ENCODE assay signal across 10 mouse cellular contexts in genomic region chr10:62231811-62232210, GRCm38 (mm10). TPM values are rescaled to one million over a fixed set of nuclear protein-coding genes. Genes with fewer than 3 reads are reported as not detected.
A peak's percentile ranks its signal among the peaks of the same experiment; 100 is the strongest.
DNase-seq lines count a peak whose midpoint lies in the region; ATAC-seq lines count a peak whose summit lies in the region.
"Had no signal": no experiment of that assay in that cellular context is flagged by ENCODE, and none has a peak within 500 bp of the region (broad histone marks: within the 10 kb centered on the region; RNA-seq: fewer than 3 reads in every experiment).

No protein-coding gene starts in this region.

- H3K4me3 ChIP-seq in heart, embryonic 10.5 days: peak overlapping the region; percentile 73; the same call in 1 of the 2 replicates
- no peak overlapping the region for H3K4me3 ChIP-seq in midbrain, embryonic 15.5 days
- no peak overlapping the region for H3K4me3 ChIP-seq in midbrain, embryonic 11.5 days (ENCODE audit: low read depth, low read length)
- H3K4me3 ChIP-seq in kidney, embryonic 15.5 days (replicated peaks): no peak overlapping the region
- H3K4me3 ChIP-seq in neural tube, embryonic 15.5 days (replicated peaks): no peak overlapping the region

- H3K27me3 ChIP-seq in heart, embryonic 10.5 days (ENCODE audit: insufficient read depth, poor library complexity, severe bottlenecking): peaks cover 38% of the 10 kb centered on the region
- no peaks in the 10 kb centered on the region for H3K27me3 ChIP-seq in midbrain, embryonic 15.5 days (replicated peaks)
- H3K27me3 ChIP-seq in midbrain, embryonic 11.5 days (ENCODE audit: control insufficient read depth, insufficient read depth, low read length): no peaks in the 10 kb centered on the region; the same call in none of the 2 replicates
- no peaks in the 10 kb centered on the region for H3K27me3 ChIP-seq in kidney, embryonic 15.5 days
- H3K27me3 ChIP-seq in neural tube, embryonic 15.5 days (replicated peaks): peaks cover 17% of the 10 kb centered on the region

- H3K36me3 ChIP-seq in heart, embryonic 10.5 days: no peaks in the 10 kb centered on the region
- H3K36me3 ChIP-seq in midbrain, embryonic 15.5 days (replicated peaks): no peaks in the 10 kb centered on the region
- no peaks in the 10 kb centered on the region for H3K36me3 ChIP-seq in midbrain, embryonic 11.5 days (ENCODE audit: control insufficient read depth, insufficient read depth, low read length)
- no peaks in the 10 kb centered on the region for H3K36me3 ChIP-seq in kidney, embryonic 15.5 days
- H3K36me3 ChIP-seq in neural tube, embryonic 15.5 days: no peaks in the 10 kb centered on the region

- intact Hi-C loops in heart, postnatal 10 days (cut with DNase I): no loop called here

- no peak overlapping the region for H3K9ac ChIP-seq in midbrain, embryonic 15.5 days
- no peak overlapping the region for H3K9ac ChIP-seq in midbrain, embryonic 11.5 days (ENCODE audit: low read length)
- no peak overlapping the region for H3K9ac ChIP-seq in kidney, embryonic 15.5 days
- no peak overlapping the region for H3K9ac ChIP-seq in neural tube, embryonic 15.5 days (replicated peaks)

- DNase-seq in heart, embryonic 10.5 days (ENCODE audit: low spot score): no peak
- no peak for DNase-seq in heart, postnatal 10 days
- no peak for DNase-seq in midbrain, embryonic 11.5 days (ENCODE audit: low spot score, missing footprints)
- DNase-seq in urinary bladder, postnatal 10 days (ENCODE audit: low spot score): no peak
- no peak for DNase-seq in thymus, postnatal 36 days

- WGBS in heart, embryonic 10.5 days: 71% methylated on average over 3 of the region's 3 CpGs
- WGBS in midbrain, embryonic 15.5 days: 78% methylated on average over 3 of the region's 3 CpGs
- 82% methylated on average over 3 of the region's 3 CpGs for WGBS in midbrain, embryonic 11.5 days
- whole genome bisulfite sequencing in kidney, embryonic 15.5 days: 63% methylated on average over 3 of the region's 3 CpGs
- WGBS in neural tube, embryonic 15.5 days: 85% methylated on average over 3 of the region's 3 CpGs

- ATAC-seq in midbrain, embryonic 15.5 days (replicated peaks): 0 out of 2 replicates have a peak, but pooled peaks have one; percentile 3
- ATAC-seq in midbrain, embryonic 11.5 days (ENCODE audit: low FRiP score): no peak
- no peak for ATAC-seq in kidney, embryonic 15.5 days (replicated peaks; ENCODE audit: low FRiP score)
- no peak for ATAC-seq in neural tube, embryonic 15.5 days (ENCODE audit: low FRiP score)

- H3K4me2 ChIP-seq in midbrain, embryonic 15.5 days: no peak overlapping the region
- no peak overlapping the region for H3K4me2 ChIP-seq in midbrain, embryonic 11.5 days
- 0 out of 2 replicates have a peak overlapping the region, but pooled peaks have one; percentile 93 for H3K4me2 ChIP-seq in kidney, embryonic 15.5 days
- H3K4me2 ChIP-seq in neural tube, embryonic 15.5 days: peak overlapping the region; percentile 96; the same call in 1 of the 2 replicates

- H3K4me1 ChIP-seq in heart, embryonic 10.5 days: peaks cover 19% of the 10 kb centered on the region
- H3K4me1 ChIP-seq in midbrain, embryonic 15.5 days: peaks cover 8% of the 10 kb centered on the region
- peaks cover 3% of the 10 kb centered on the region; the same call in 1 of the 2 replicates for H3K4me1 ChIP-seq in midbrain, embryonic 11.5 days (ENCODE audit: control insufficient read depth, insufficient read depth, low read length)
- H3K4me1 ChIP-seq in kidney, embryonic 15.5 days: peaks cover 44% of the 10 kb centered on the region
- peaks cover 12% of the 10 kb centered on the region for H3K4me1 ChIP-seq in neural tube, embryonic 15.5 days

- H3K9me3 ChIP-seq in heart, embryonic 10.5 days: no peaks in the 10 kb centered on the region
- H3K9me3 ChIP-seq in midbrain, embryonic 15.5 days: no peaks in the 10 kb centered on the region
- H3K9me3 ChIP-seq in midbrain, embryonic 11.5 days (ENCODE audit: control insufficient read depth, low read length): no peaks in the 10 kb centered on the region
- H3K9me3 ChIP-seq in kidney, embryonic 15.5 days (replicated peaks): no peaks in the 10 kb centered on the region
- H3K9me3 ChIP-seq in neural tube, embryonic 15.5 days (replicated peaks): no peaks in the 10 kb centered on the region

- no peak overlapping the region for H3K27ac ChIP-seq in heart, embryonic 10.5 days
- no peak overlapping the region for H3K27ac ChIP-seq in midbrain, embryonic 15.5 days
- H3K27ac ChIP-seq in midbrain, embryonic 11.5 days (ENCODE audit: low read depth, low read length): no peak overlapping the region
- peak overlapping the region; percentile 74 for H3K27ac ChIP-seq in kidney, embryonic 15.5 days
- H3K27ac ChIP-seq in neural tube, embryonic 15.5 days (replicated peaks): no peak overlapping the region

RNA-seq across cellular contexts. Expression of gene Tspan15, which starts 0.8 kb away (rescaled TPM):
- polyA plus RNA-seq in heart, embryonic 10.5 days (2016; fragmentation: Nextera tagmentation; extraction: Ambion mirVana): 7.7 and 13.9 TPM in 2 replicates
- total RNA-seq in heart, postnatal 10 days (2021): 10 to 100 TPM; 12.4 to 13.7 TPM
- 21.1 and 23.4 TPM in 2 replicates for polyA plus RNA-seq in midbrain, embryonic 15.5 days (2015; fragmentation: Nextera tagmentation; extraction: Ambion mirVana)
- 8.6 and 9.3 TPM in 2 replicates for polyA plus RNA-seq in midbrain, embryonic 11.5 days (2014; fragmentation: Nextera tagmentation; extraction: Ambion mirVana)
- polyA plus RNA-seq in kidney, embryonic 15.5 days (2015; fragmentation: Nextera tagmentation; extraction: Ambion mirVana): 52.5 and 53.5 TPM in 2 replicates
- polyA plus RNA-seq in neural tube, embryonic 15.5 days (2015; fragmentation: Nextera tagmentation; extraction: Ambion mirVana): 16.6 and 22.8 TPM in 2 replicates

RNA-seq across cellular contexts. Expression of gene Tacr2, which starts 20.4 kb away (rescaled TPM):
- polyA plus RNA-seq in heart, embryonic 10.5 days (2016; fragmentation: Nextera tagmentation; extraction: Ambion mirVana): not detected in 2 replicates
- total RNA-seq in heart, postnatal 10 days (2021): not detected
- not detected in 2 replicates for polyA plus RNA-seq in midbrain, embryonic 15.5 days (2015; fragmentation: Nextera tagmentation; extraction: Ambion mirVana)
- not detected in 2 replicates for polyA plus RNA-seq in midbrain, embryonic 11.5 days (2014; fragmentation: Nextera tagmentation; extraction: Ambion mirVana)
- polyA plus RNA-seq in kidney, embryonic 15.5 days (2015; fragmentation: Nextera tagmentation; extraction: Ambion mirVana): 0.06 TPM in 1 of 2 replicates, not detected in the other
- polyA plus RNA-seq in neural tube, embryonic 15.5 days (2015; fragmentation: Nextera tagmentation; extraction: Ambion mirVana): 0.13 and 0.20 TPM in 2 replicates
- total RNA-seq: heart, adult 18-20 months had no signal
- polyA plus RNA-seq: erythroblast, embryonic 14.5 days had no signal

Comparison
In these comparisons a context has a peak if more than half of its experiments do, and no peak if none do; other contexts are left out.
1. H3K4me2 ChIP-seq: peak in kidney, embryonic 15.5 days (single experiment) and neural tube, embryonic 15.5 days (single experiment); none in midbrain, embryonic 15.5 days (single experiment) and midbrain, embryonic 11.5 days (single experiment).